Mouse (Mus musculus): ENCODE results near the gene Rnf183. TPM values are rescaled to one million over a fixed set of nuclear protein-coding genes. Genes with fewer than 3 reads are reported as not detected.

The Rnf183 gene
- polyA plus RNA-seq, 1 experiment from 2014 or later: not detected

DNA sequence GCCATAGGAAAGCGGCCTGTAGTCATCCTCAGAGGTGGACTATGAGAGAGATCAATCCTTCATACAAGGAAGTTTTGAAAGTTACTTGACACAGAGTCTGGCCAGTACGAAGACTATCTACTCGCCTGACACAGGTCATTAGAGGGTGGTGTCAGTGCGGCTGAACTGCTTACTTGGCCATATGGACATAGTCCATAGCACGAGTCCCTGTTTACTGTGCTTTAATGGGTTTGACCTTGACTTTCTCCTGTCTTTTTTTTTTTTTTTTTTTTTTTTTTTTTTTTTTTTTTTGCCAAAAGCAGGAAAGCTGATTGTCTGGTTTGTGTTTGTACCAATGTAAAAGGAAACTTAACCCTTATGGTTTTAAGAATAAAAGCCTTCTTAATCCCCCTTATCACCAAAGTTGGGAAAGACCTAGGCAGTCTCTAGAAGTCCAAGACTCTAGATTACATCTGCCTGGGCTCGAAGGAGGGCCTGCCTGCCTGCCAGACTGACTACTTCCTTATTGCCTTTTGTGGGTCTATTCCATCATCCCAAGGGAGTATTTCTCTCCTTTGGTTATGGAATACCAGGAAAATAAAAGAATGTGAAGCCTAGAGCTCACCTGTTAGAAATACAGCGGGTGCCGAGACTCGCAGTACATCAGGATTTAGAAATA is 55.2 kb downstream of the Rnf183 start:
- Histone ChIP-seq H3K4me1 (ENCODE audit: control insufficient read depth, insufficient read depth, low read length) (0 out of 2 replicates have a peak, but pooled peaks cover 2% of the 10 kb centered on the region), H3K27me3 (replicated peaks; ENCODE audit: control insufficient read depth, insufficient read depth, low read length) (no peaks in the 10 kb centered on the region), H3K9ac (ENCODE audit: low read length) (no peak overlapping the region), H3K4me2 (ENCODE audit: low read length) (no peak overlapping the region), H3K9me3 (replicated peaks; ENCODE audit: control insufficient read depth, low read length) (no peaks in the 10 kb centered on the region), H3K27ac (ENCODE audit: low read depth, low read length) (no peak overlapping the region), H3K36me3 (ENCODE audit: control insufficient read depth, insufficient read depth, low read length) (no peaks in the 10 kb centered on the region), H3K4me3 (ENCODE audit: low read depth, low read length) (no peak overlapping the region)
- DNase-seq (ENCODE audit: low spot score) (no peak), ATAC-seq (no peak)
- WGBS: 91% methylated on average over 9 of the region's 9 CpGs

Other genes with a start within 250 kb of the Rnf183 start
- 17.7 and 20.2 TPM in 2 replicates for gene Zfp37, start 204.2 kb downstream of the Rnf183 start, polyA plus RNA-seq (2014; fragmentation: Nextera tagmentation; extraction: Ambion mirVana)
- gene Slc31a2, start 172.7 kb downstream of the Rnf183 start, polyA plus RNA-seq (2014; fragmentation: Nextera tagmentation; extraction: Ambion mirVana): 4.0 and 7.2 TPM in 2 replicates
- 15.7 and 18.6 TPM in 2 replicates for gene Fkbp15, start 74.7 kb downstream of the Rnf183 start, polyA plus RNA-seq (2014; fragmentation: Nextera tagmentation; extraction: Ambion mirVana)
- gene Slc31a1, start 74.5 kb downstream of the Rnf183 start, polyA plus RNA-seq (2014; fragmentation: Nextera tagmentation; extraction: Ambion mirVana): 43.9 and 44.9 TPM in 2 replicates
- 140 and 149 TPM in 2 replicates for gene Cdc26, start 26.6 kb downstream of the Rnf183 start, polyA plus RNA-seq (2014; fragmentation: Nextera tagmentation; extraction: Ambion mirVana)
- 16.4 and 16.6 TPM in 2 replicates for gene Prpf4, start 26.5 kb downstream of the Rnf183 start, polyA plus RNA-seq (2014; fragmentation: Nextera tagmentation; extraction: Ambion mirVana)
- gene Wdr31, start 35.6 kb upstream of the Rnf183 start, polyA plus RNA-seq (2014; fragmentation: Nextera tagmentation; extraction: Ambion mirVana): 8.1 and 8.2 TPM in 2 replicates
- 0.53 and 0.54 TPM in 2 replicates for gene Bspry, start 44.8 kb upstream of the Rnf183 start, polyA plus RNA-seq (2014; fragmentation: Nextera tagmentation; extraction: Ambion mirVana)
- gene Hdhd3, start 68.2 kb upstream of the Rnf183 start, polyA plus RNA-seq (2014; fragmentation: Nextera tagmentation; extraction: Ambion mirVana): 12.8 and 13.8 TPM in 2 replicates
- gene Alad, start 84.7 kb upstream of the Rnf183 start, polyA plus RNA-seq (2014; fragmentation: Nextera tagmentation; extraction: Ambion mirVana): 73.8 and 80.9 TPM in 2 replicates
- 78.6 and 80.3 TPM in 2 replicates for gene Pole3, start 89.8 kb upstream of the Rnf183 start, polyA plus RNA-seq (2014; fragmentation: Nextera tagmentation; extraction: Ambion mirVana)
- 0.95 and 0.97 TPM in 2 replicates for gene 4933430I17Rik, start 90.1 kb upstream of the Rnf183 start, polyA plus RNA-seq (2014; fragmentation: Nextera tagmentation; extraction: Ambion mirVana)
- gene Rgs3, start 124.6 kb upstream of the Rnf183 start, polyA plus RNA-seq (2014; fragmentation: Nextera tagmentation; extraction: Ambion mirVana): 36.7 and 44.8 TPM in 2 replicates

Data from forebrain, embryonic 14.5 days (tissue).